Mouse (Mus musculus): ENCODE data around the gene Mbnl1.

- TF ChIP-seq CTCF (IDR thresholded peaks at IDR 0.05; ENCODE audit: low read depth) (no peak), EP300 (IDR thresholded peaks at IDR 0.05; ENCODE audit: low read depth) (no peak)
These were observed 48.5 kb upstream of the Mbnl1 start for GRCm38 (mm10) chr3:60424148-60424547.

All from heart, postnatal 0 days (tissue).